Comparison of ENCODE assay signal across 14 mouse cellular contexts in the genomic region with DNA sequence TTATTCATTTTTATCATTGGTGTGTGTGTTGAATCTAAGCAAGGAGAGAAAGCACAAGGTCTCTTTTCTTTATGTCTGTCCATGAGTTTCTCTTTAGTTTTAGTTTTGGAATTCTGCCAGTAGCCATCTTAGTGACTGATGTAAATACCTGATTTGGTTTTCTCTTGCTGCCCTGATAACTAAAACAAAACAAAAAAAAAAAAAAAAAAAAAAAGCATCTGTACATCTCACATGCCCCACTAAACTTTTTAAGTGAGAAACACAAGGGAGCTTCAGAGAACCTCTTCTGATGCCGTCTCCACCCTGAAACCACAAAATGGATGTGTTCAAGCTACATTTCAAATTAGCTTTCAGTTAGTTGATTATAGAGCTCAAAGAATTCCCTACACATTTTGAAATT.
"Had no signal": no experiment of that assay in that cellular context is flagged by ENCODE, and none has a peak within 500 bp of the region (broad histone marks: within the 10 kb centered on the region; RNA-seq: fewer than 3 reads in every experiment).

No protein-coding gene starts in this region.

- H3K9ac ChIP-seq: limb, embryonic 12.5 days; liver, embryonic 13.5 days; liver, postnatal 0 days; lung, embryonic 15.5 days; midbrain, embryonic 13.5 days; neural tube, embryonic 12.5 days had no signal

- H3K27ac ChIP-seq: limb, embryonic 12.5 days; liver, embryonic 13.5 days; lung, embryonic 15.5 days; midbrain, embryonic 13.5 days; neural tube, embryonic 12.5 days had no signal

- ATAC-seq: liver, postnatal 0 days; midbrain, embryonic 13.5 days had no signal

- H3K27me3 ChIP-seq: limb, embryonic 12.5 days; liver, embryonic 13.5 days; lung, embryonic 15.5 days; midbrain, embryonic 13.5 days; neural tube, embryonic 12.5 days had no signal

- H3K4me3 ChIP-seq: layer of hippocampus, adult 2 months; limb, embryonic 12.5 days; liver, embryonic 13.5 days; lung, embryonic 15.5 days; midbrain, embryonic 13.5 days; neural tube, embryonic 12.5 days had no signal

- DNase-seq: kidney, postnatal 10 days; kidney, postnatal 4 days; liver; liver, embryonic 13.5 days; liver, postnatal 0 days; right cerebral cortex, postnatal 4 days; spleen, adult 18-20 months; thymus, adult 18-20 months; thymus, postnatal 14 days had no signal

- H3K4me2 ChIP-seq: limb, embryonic 12.5 days; liver, embryonic 13.5 days; lung, embryonic 15.5 days; midbrain, embryonic 13.5 days; neural tube, embryonic 12.5 days had no signal

- H3K9me3 ChIP-seq: limb, embryonic 12.5 days; liver, embryonic 13.5 days; lung, embryonic 15.5 days; midbrain, embryonic 13.5 days; neural tube, embryonic 12.5 days had no signal

- H3K36me3 ChIP-seq: limb, embryonic 12.5 days; liver, embryonic 13.5 days; lung, embryonic 15.5 days; midbrain, embryonic 13.5 days; neural tube, embryonic 12.5 days had no signal
